Mouse (Mus musculus) frontal cortex, adult 2 months (tissue): ENCODE measurements around the gene Map3k14. TPM values are rescaled to one million over a fixed set of nuclear protein-coding genes. Genes with fewer than 3 reads are reported as not detected.
A peak's percentile ranks its signal among the peaks of the same experiment; 100 is the strongest.
"Not testable (repeated sequence)": the region's sequence is repeated elsewhere in the genome, so short reads cannot be mapped to it uniquely, and the experiment has no call there.

Source experiments
- DNase-seq, 2 experiments: peaks; one replicate each; pipeline ENCODE4 v3.0.0; 2022; ENCODE audit warnings: low spot score in 1 of 2; ENCODE audit errors: extremely low spot score in 1 of 2
- polyA plus RNA-seq: library from polyadenylated mRNA; depleted of rRNA; stranded (reverse); fragments of >200 nt; gene quantifications from 2 replicates; pipeline ENCODE4 v1.2.3, GENCODE M21; 2012

Map3k14 gene
- polyA plus RNA-seq, 1 experiment: 3.8 TPM

GRCm38 (mm10) chr11:103247504-103248177, 19.6 kb downstream of the Map3k14 start:
- peak; percentile 69 to 88 for DNase-seq

- DNase-seq: no peak
Measured at GRCm38 (mm10) chr11:103246731-103247290, 20.5 kb downstream of the Map3k14 start.

GRCm38 (mm10) chr11:103246081-103246730, 21.1 kb downstream of the Map3k14 start:
- peak in 1 of 2 experiments; percentile 39 for DNase-seq

- no peak for DNase-seq
Measured at GRCm38 (mm10) chr11:103244856-103245255, 22.4 kb downstream of the Map3k14 start.

- no peak for DNase-seq
Measured at GRCm38 (mm10) chr11:103240740-103241139, 26.5 kb downstream of the Map3k14 start.

- no peak for DNase-seq
Measured at GRCm38 (mm10) chr11:103237757-103238156, 29.5 kb downstream of the Map3k14 start.

GRCm38 (mm10) chr11:103236903-103237302, 30.4 kb downstream of the Map3k14 start:
- no peak for DNase-seq

GRCm38 (mm10) chr11:103236431-103236830, 30.8 kb downstream of the Map3k14 start:
- no peak for DNase-seq

GRCm38 (mm10) chr11:103235702-103236101, 31.6 kb downstream of the Map3k14 start:
- DNase-seq: peak in 1 of 2 experiments; percentile 33

GRCm38 (mm10) chr11:103234447-103234846, 32.8 kb downstream of the Map3k14 start:
- no peak for DNase-seq

GRCm38 (mm10) chr11:103232966-103233365, 34.3 kb downstream of the Map3k14 start:
- peak; percentile 69 to 90 for DNase-seq

- no peak for DNase-seq
Measured at GRCm38 (mm10) chr11:103231367-103231766, 35.9 kb downstream of the Map3k14 start.

- no peak for DNase-seq
Measured at GRCm38 (mm10) chr11:103230626-103231025, 36.6 kb downstream of the Map3k14 start.

- DNase-seq: no peak
Measured at GRCm38 (mm10) chr11:103229608-103230007, 37.7 kb downstream of the Map3k14 start.

GRCm38 (mm10) chr11:103223951-103224456, 43.3 kb downstream of the Map3k14 start:
- DNase-seq: no peak

- peak; percentile 47 to 75 for DNase-seq
Measured at GRCm38 (mm10) chr11:103223444-103223843, 43.8 kb downstream of the Map3k14 start.

GRCm38 (mm10) chr11:103222718-103223117, 44.6 kb downstream of the Map3k14 start:
- not testable (repeated sequence) for DNase-seq

- DNase-seq: no peak
Measured at GRCm38 (mm10) chr11:103221437-103221836, 45.8 kb downstream of the Map3k14 start.

GRCm38 (mm10) chr11:103219995-103220394, 47.3 kb downstream of the Map3k14 start:
- DNase-seq: no peak

GRCm38 (mm10) chr11:103219259-103219658, 48.0 kb downstream of the Map3k14 start:
- DNase-seq: no peak

GRCm38 (mm10) chr11:103218517-103218901, 48.8 kb downstream of the Map3k14 start:
- DNase-seq: no peak
